Mouse (Mus musculus) bone marrow macrophage, adult 2 months (primary cell): ENCODE results near the gene Actbl2. TPM values are rescaled to one million over a fixed set of nuclear protein-coding genes. Genes with fewer than 3 reads are reported as not detected.

Experiments
- H3K27ac ChIP-seq: 2 replicates; pipeline ENCODE4 v1.5.1; 2012; ENCODE audit warnings: low read depth, low read length; ENCODE audit not compliant: insufficient read depth
- H3K4me1 ChIP-seq: 2 replicates; pipeline ENCODE4 v1.6.1; 2012; ENCODE audit warnings: low read length; ENCODE audit not compliant: control insufficient read depth, insufficient read depth
- H3K4me3 ChIP-seq: 2 replicates; pipeline ENCODE4 v1.5.1; 2012; ENCODE audit warnings: mild to moderate bottlenecking, low read length, moderate library complexity; ENCODE audit not compliant: insufficient read depth
- CTCF ChIP-seq: IDR thresholded peaks from 2 replicates; pipeline ENCODE4 v1.5.1; 2012; ENCODE audit warnings: low read depth, mild to moderate bottlenecking, low read length, moderate library complexity
- POLR2A ChIP-seq: IDR thresholded peaks from 2 replicates; pipeline ENCODE4 v1.6.1; 2012; ENCODE audit warnings: mild to moderate bottlenecking, low read depth, low read length, borderline replicate concordance
- polyA plus RNA-seq: library from polyadenylated mRNA; stranded (reverse); fragments of >200 nt; gene quantifications from 2 replicates; pipeline ENCODE4 v1.2.4, GENCODE M21; 2012; ENCODE audit not compliant: missing spikeins, insufficient read depth, insufficient read length

The Actbl2 gene
- polyA plus RNA-seq, 1 experiment, result not detected

GRCm38 (mm10) chr13:111296029-111296428 is 41.2 kb downstream of the Actbl2 start:
- H3K4me3 ChIP-seq, result no peak overlapping the region
- H3K27ac ChIP-seq, result no peak overlapping the region
- TF ChIP-seq POLR2A (no peak), CTCF (no peak)
- no peaks in the 10 kb centered on the region for H3K4me1 ChIP-seq

DNA sequence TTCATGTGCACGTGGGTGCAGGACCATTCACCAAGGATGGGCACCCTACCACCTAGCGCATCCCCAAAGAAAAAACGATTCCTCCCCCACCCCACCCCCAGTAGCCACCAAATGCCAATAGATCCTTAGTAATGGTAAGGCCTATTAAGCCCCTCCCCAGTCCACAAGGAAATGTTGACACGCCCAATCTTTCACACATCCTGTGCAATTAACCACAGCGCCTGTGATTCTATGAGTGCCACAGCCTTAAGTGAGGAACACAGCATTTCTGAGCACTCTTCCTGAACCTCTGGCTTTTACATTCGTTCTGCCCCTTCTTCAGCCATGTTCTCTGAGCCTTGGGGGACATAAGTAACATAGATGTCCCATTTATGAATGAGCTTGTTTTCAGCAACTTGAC is 42.8 kb downstream of the Actbl2 start:
- TF ChIP-seq CTCF, result no peak
- Histone ChIP-seq H3K27ac (no peak overlapping the region), H3K4me3 (no peak overlapping the region), H3K4me1 (no peaks in the 10 kb centered on the region)

- Histone ChIP-seq H3K27ac (no peak overlapping the region), H3K4me1 (no peaks in the 10 kb centered on the region), H3K4me3 (no peak overlapping the region)
- no peak for TF ChIP-seq POLR2A
- TF ChIP-seq CTCF, result no peak
Measured at GRCm38 (mm10) chr13:111299145-111299713, 44.4 kb downstream of the Actbl2 start.

DNA sequence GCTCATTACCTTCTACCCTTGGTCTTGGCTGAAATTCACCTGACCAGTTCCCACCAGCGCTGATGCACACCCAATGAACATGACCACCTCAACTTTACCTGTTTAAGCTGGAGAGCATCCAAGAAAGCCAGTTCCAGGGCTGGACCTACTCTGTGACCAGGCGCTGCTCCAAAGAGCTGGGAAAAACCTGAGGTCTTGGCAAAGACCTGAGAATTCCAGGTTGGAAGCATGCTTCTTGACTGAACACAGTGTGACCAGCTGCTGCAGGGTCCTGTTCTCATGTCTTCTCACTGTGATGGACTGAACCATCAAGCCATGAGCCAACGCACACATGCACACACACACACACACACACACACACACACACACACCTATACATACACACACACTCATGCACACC is 46.0 kb downstream of the Actbl2 start:
- H3K4me1 ChIP-seq, result no peaks in the 10 kb centered on the region
- TF ChIP-seq CTCF (no peak), POLR2A (no peak)

GRCm38 (mm10) chr13:111301431-111301830 is 46.6 kb downstream of the Actbl2 start:
- H3K27ac ChIP-seq, result no peak overlapping the region
- no peak overlapping the region for H3K4me3 ChIP-seq
- H3K4me1 ChIP-seq, result no peaks in the 10 kb centered on the region
- TF ChIP-seq CTCF (no peak), POLR2A (no peak)

More for the DNA sequence above, 46.0 kb downstream of the Actbl2 start:
- H3K27ac ChIP-seq, result no peak overlapping the region
- no peak overlapping the region for H3K4me3 ChIP-seq

GRCm38 (mm10) chr13:111304194-111304593 is 49.4 kb downstream of the Actbl2 start:
- Histone ChIP-seq H3K4me3 (no peak overlapping the region), H3K4me1 (no peaks in the 10 kb centered on the region), H3K27ac (no peak overlapping the region)
- TF ChIP-seq POLR2A (no peak), CTCF (no peak)

DNA sequence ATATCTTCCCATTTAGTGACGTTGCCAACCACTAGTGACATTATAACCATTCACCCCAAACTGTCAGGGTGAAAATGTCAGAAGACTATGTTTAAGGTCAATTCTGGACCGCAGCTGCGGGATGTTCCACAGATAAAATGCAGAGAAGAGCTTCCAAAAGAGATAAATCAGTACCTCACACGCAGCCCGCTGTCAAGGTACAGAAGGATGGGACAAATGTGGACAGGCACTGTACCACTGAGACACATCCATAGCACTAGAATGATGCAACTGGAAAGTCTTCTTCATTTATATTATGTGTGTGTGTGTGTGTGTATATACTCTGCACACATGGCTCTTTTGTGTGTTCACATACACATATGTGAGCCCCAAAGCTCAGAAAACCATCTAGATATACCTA is 49.9 kb downstream of the Actbl2 start:
- TF ChIP-seq CTCF (no peak), POLR2A (no peak)
- H3K4me1 ChIP-seq, result no peaks in the 10 kb centered on the region

More for the DNA sequence above, 49.9 kb downstream of the Actbl2 start:
- no peak overlapping the region for H3K4me3 ChIP-seq
- no peak overlapping the region for H3K27ac ChIP-seq

Other genes with a start within 250 kb of the Actbl2 start
- gene Gpbp1, start 235.1 kb downstream of the Actbl2 start, polyA plus RNA-seq, result 47.7 and 50.8 TPM in 2 replicates